Mouse (Mus musculus) heart, postnatal 10 days (tissue): Measurements from ENCODE around the gene Tmem144. TPM values are rescaled to one million over a fixed set of nuclear protein-coding genes. Genes with fewer than 3 reads are reported as not detected.
A peak's percentile ranks its signal among the peaks of the same experiment; 100 is the strongest.

Experiments used
- DNase-seq, 2 experiments: peaks; one replicate each; pipeline ENCODE4 v3.0.0; 2021
- intact Hi-C: fragments of 180-260 bp; cut with DNase I; formaldehyde crosslinking; loops from one replicate; pipeline ENCODE4 v1.15.1; 2025
- total RNA-seq, 2 experiments: library from RNA; stranded (reverse); gene quantifications; 2 replicates each; pipeline ENCODE4 v1.2.3; 2021

The Tmem144 gene
- total RNA-seq, result 1 to 10 TPM; 9.4 to 9.7 TPM

GRCm38 (mm10) chr3:79852654-79853166 lies at the start of gene Tmem144:
Gene Tmem144, minus strand, starts transcription at chr3:79852773.
- no peak for DNase-seq
- intact Hi-C loops, result loop anchor here (10.0 kb wide), 1 partner anchor 952 kb away; the partner anchor contains the start of gene Gria2

DNA sequence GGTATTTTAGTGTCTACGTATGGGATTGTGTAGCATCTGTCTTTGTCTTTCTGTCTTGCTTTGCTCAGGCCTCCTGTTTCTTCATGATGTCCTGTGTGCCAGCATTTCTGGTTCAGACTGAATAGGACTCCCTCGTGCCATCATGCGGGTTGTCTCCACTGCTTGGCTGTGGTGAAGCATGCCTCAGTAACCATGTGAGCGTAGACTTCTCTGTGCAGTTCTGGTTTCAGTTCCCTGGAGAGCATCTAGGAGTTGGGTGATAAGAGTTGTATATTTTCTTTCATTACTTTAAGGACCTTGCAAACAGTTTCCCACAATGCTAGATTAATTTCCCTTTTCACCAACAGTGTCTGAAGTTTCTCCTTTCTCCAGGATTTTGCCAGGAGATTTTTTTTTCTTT lies 49.2 kb upstream of the Tmem144 start:
- intact Hi-C loops, result no loop called here
- no peak for DNase-seq

- no peak for DNase-seq
- intact Hi-C loops, result no loop called here
Observed at GRCm38 (mm10) chr3:79901321-79901720, 48.7 kb upstream of the Tmem144 start.

GRCm38 (mm10) chr3:79900502-79900901 lies 47.9 kb upstream of the Tmem144 start:
- intact Hi-C loops, result no loop called here
- no peak for DNase-seq

GRCm38 (mm10) chr3:79899906-79900305 lies 47.3 kb upstream of the Tmem144 start:
- intact Hi-C loops, result no loop called here
- DNase-seq, result no peak

DNA sequence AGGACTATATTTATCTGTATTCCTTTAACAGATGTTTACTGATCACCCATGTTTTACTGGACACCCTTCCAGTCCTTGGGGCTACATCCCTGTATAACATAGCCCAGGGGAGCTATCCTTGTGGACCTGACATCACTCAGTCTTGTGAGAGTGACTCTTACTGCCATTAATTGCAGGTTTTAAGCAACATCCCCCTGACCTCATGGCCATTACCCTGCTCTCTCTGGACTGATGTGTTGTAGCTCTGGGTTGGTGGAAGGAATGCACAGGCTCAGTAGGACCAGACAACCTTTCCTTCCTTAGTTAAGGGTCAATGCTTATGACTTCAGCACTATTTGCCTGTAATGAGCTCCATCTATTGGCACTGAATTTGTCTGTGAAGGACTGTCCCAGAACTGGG lies 45.9 kb upstream of the Tmem144 start:
- DNase-seq, result no peak
- intact Hi-C loops, result no loop called here

DNA sequence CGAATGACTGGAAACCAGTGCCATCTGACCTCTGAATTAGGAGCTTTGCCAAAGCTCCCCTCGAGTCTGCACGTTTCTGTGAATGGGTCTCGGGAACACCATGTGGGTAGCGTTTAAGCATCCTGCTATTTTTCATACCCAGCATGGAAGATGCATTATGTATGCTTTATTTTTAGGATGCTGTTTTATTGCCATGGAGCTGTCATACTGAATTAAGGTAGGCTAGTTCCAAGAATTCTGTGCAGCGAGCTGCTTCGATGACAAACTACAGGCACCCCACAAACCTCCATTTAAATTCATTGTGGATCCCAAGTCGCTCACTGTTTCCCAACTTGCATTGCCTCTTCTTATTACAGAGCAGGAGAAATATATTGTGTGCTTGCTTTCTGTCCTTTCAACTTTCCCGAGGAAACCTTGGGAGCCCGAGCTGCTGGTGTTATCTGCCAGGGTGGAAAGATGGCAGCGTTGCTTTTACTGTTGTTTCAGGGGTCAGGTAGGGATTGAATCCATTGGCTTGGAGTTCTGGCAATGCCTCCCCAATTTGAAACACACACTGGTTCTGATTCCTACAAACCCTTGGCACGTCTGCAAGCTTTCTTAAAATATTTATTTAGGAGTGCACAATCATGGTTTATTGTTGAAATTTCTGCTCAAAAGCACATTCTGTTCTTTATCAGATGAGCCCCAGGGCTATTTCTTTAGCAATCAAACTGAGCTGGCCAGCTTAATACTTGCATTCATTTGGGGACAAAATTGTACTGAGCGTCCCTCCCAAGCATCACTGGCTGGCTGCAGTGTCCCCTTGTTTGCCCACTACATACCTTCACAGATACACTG lies 45.2 kb upstream of the Tmem144 start:
- DNase-seq, result no peak
- intact Hi-C loops, result no loop called here

- DNase-seq, result peak in 1 of 2 experiments; percentile 9
- intact Hi-C loops, result loop anchor here (2.0 to 5.0 kb wide), 2 partner anchors 89 to 119 kb away; no protein-coding TSS in a partner anchor
Observed at GRCm38 (mm10) chr3:79887966-79888365, 35.4 kb upstream of the Tmem144 start.

DNA sequence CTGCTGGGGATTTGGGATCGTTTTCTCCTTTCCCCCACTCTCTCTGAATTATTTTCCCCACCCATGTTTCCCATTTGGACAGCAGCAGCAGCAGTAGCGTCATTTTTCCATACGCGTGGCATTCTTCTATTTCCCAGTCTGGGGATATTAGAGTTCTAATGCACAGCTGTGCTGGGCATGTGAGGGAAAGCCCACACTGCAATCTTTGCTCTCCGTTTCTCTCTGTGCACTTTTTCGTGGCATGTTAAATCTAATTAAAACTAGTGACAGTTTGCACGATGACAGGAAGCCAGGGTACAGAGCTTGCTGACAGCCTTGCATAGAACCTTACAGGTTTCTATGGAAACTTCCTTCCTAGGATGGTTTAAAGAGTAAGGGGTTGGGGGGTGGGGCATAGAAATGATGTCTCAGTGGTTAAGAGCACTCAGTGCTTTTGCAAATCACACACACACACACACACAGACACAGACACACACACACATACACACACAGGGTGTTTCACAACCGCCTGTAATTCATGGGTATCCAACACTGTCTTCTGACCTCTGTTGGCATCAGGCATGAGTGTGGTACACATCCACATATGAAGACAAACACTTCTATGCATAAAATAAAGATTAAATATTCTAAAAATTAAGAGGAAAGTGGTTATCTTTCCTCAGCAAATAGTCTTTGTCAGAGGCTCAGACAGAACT lies 34.7 kb upstream of the Tmem144 start:
- peak in 1 of 2 experiments; percentile 12 for DNase-seq
- intact Hi-C loops, result loop anchor here (2.0 to 5.0 kb wide), 2 partner anchors 89 to 120 kb away; no protein-coding TSS in a partner anchor

DNA sequence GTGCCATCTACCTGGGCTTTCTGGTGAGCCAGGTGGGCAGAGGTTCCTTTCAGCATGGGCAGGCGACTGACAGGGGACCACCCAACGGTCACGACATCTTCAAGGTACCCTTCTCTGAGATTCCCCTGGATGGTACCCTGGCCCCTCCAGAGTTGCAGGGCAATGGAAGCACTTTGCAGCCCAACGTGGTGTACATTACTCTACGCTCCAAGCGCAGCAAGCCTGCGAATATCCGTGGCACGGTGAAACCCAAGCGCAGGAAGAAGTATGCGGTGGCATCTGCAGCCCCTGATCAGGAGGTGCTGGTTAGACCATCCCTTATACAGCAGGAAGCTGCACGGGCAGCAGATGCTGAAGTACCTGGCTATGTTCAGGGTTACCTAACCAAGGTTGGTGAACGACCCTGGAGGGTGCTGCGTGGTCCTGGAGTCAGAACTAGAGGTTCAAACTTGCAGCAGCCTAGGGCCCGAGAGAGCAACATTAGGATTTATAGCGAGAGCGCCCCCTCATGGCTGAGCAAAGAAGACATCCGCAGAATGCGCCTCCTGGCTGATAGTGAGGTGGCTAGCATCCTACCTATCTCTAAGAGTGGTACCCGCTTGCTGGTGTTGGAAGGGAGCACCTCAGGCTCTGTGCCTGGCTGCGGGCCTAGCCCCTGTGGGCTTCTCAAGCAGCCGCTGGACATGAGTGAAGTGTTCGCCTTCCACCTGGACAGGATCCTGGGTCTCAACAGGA lies 34.0 kb upstream of the Tmem144 start:
- peak; percentile 75 to 78 for DNase-seq

DNA sequence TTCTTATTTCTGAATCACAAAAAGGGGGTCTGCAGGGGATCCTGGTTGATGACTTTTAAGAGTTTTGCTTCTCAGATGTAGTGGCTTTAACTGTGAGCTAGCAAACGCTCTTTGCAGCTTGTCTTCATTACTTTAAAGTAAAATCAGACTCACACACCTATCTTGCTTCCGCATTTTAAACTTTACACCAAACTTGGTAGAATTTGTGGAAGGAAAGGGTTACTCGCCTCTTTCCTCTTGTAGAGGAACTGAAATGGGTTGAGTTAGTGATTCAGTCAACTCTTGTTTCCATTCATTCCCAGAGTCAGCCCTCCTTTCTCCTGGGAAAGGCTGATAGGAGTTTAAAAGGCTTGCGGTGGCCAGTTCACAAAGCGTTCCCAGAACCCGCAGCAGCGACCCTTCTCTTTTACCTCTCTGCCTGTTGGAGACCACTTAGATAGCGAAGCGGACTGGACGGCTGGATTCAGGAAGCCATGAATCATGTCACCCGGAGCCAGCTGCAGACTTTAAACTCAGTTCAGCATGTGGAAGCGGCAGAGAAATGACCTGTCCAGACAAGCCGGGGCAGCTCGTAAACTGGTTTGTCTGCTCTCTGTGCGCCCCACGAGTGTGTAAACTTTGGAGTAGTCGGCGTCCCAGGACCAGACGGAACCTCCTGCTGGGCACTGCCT lies 33.2 kb upstream of the Tmem144 start:
- peak; percentile 64 to 67 for DNase-seq

More for the DNA sequence above, 34.0 kb upstream of the Tmem144 start:
- intact Hi-C loops, result loop anchor here (2.0 to 5.0 kb wide), 2 partner anchors 90 to 121 kb away; no protein-coding TSS in a partner anchor

GRCm38 (mm10) chr3:79884761-79885189 lies 32.2 kb upstream of the Tmem144 start:
- peak; percentile 86 to 89 for DNase-seq
- intact Hi-C loops, result loop anchor here (2.0 to 5.0 kb wide), 2 partner anchors 64 to 123 kb away; no protein-coding TSS in a partner anchor

More for the DNA sequence above, 33.2 kb upstream of the Tmem144 start:
- intact Hi-C loops, result loop anchor here (2.0 to 5.0 kb wide), 3 partner anchors 63 to 121 kb away; no protein-coding TSS in a partner anchor

- DNase-seq, result peak in 1 of 2 experiments; percentile 20
- intact Hi-C loops, result loop anchor here (2.0 kb wide), 1 partner anchor 64 kb away; no protein-coding TSS in a partner anchor
Observed at GRCm38 (mm10) chr3:79884305-79884704, 31.7 kb upstream of the Tmem144 start, which contains the start of gene Fam198b. Gene Fam198b, plus strand, starts transcription at chr3:79884533.

DNA sequence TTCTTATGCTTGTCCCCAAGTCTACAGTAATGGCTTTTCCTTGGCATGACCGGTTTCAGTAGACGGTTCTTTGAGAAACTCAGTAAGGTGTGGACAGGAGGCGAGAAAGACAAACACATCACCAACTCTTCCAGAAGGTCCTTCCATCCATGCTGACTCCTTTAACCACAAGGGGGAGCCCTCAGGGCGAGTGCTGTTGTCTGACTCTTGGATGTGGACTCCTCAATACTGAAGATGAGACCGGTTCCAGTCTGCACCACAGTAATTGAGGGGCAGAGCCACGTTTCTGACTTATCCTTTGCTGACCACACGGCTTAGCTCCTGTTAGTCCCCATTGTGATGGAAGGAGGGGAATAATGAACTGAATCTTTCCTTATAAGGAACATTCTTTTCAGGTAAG lies 30.5 kb upstream of the Tmem144 start:
- peak; percentile 80 to 90 for DNase-seq
- intact Hi-C loops, result loop anchor here (1.0 kb wide), 2 partner anchors 29 to 175 kb away; no protein-coding TSS in a partner anchor

GRCm38 (mm10) chr3:79881645-79882044 lies 29.1 kb upstream of the Tmem144 start:
- DNase-seq, result no peak
- intact Hi-C loops, result no loop called here

DNA sequence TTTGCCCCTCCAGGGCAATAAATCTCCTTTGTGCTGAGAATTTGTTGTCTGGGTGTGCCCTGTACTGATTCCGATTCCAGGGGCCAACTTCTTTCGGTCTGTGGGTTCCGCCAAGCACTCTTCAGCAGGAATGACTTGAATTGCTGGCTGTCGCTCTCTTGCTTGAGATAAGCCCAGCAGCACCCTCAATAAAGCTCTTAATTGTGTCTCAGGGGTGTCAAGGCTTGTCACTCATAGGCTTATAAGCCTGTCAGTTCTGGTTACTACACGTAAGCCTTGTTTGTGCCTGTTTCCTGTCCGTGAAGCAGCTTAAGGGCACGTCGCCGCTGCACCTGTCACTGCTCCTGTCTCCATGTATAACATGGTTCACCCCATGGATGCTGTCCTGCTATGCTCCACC lies 26.7 kb upstream of the Tmem144 start:
- DNase-seq, result no peak
- intact Hi-C loops, result no loop called here

DNA sequence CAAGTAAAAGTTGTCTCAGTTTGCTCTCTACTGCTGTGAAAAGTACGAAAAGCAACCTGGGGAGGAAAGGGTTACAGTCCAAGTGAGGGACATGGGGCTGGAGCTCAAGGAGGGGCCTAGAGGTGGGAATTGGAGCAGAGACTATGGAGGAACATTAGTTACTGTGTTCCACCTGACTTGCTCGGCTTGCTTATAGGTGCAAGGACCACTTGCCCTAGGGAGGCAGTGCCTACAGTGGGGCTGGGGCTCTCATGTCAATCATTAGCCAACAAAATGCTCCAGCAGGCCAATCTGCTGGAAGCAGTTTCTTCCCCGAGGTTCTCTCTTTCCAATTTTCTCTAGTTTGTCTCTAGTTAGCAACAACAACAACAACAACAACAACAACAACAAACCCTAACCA lies 25.8 kb upstream of the Tmem144 start:
- no peak for DNase-seq
- intact Hi-C loops, result no loop called here

- intact Hi-C loops, result no loop called here
Observed at GRCm38 (mm10) chr3:79875471-79875870, 22.9 kb upstream of the Tmem144 start.

DNA sequence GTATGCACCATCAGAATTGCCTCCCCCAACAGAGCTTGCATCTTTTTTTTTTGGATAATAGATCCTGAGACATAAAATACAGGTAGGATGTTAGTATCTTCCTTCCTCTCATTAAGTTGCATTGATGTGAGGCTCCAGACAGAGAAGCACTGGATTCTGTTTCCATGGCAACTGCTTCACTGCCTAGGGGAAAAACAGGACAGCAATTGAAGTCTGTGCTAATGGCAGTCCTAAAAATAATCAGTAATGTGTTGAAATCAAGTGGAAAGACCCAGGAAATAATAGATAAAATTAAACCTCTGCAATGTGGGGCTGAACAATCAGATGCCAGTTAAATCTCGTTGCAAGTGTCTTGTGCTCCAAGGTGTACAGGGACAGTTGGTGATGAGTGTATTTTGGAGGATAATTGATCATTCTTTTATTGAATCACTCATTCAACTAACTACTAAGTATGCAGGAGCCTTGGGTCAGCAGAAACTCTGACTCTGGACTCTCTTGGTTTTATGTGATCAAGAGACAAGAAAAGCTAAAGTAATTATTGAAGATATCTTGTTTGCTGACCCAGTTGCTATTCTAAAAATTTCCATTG lies 14.6 kb upstream of the Tmem144 start:
- intact Hi-C loops, result no loop called here
- DNase-seq, result no peak

More at GRCm38 (mm10) chr3:79875471-79875870, 22.9 kb upstream of the Tmem144 start:
- no peak for DNase-seq
